Mouse (Mus musculus): ENCODE results near the gene Kcnk7. TPM values are rescaled to one million over a fixed set of nuclear protein-coding genes. Genes with fewer than 3 reads are reported as not detected.

Kcnk7 gene
- total RNA-seq, 1 experiment: 0.67 TPM

- DNase-seq (ENCODE audit: low read depth, low spot score): no peak
- in situ Hi-C loops (cut with MboI; ENCODE audit: low sequenced_read_pairs in 2 of 2, unreplicated experiment in 2 of 2): no loop called here
- Histone ChIP-seq H3K9me3 (ENCODE audit: control insufficient read depth, insufficient read depth, low read depth, low read length) (no peaks in the 10 kb centered on the region), H3K4me3 (ENCODE audit: insufficient read depth in 1 of 2, low read depth in 1 of 2, low read length in 2 of 2, poor library complexity in 1 of 2, severe bottlenecking in 1 of 2) (peak overlapping the region; percentile 42 to 57; a peak in 3 of 4 replicates), H3K36me3 (ENCODE audit: control insufficient read depth, insufficient read depth, low read length, poor library complexity, severe bottlenecking) (no peaks in the 10 kb centered on the region; the same call in 1 of the 2 replicates), H3K27ac (ENCODE audit: insufficient read depth, low read depth, low read length, poor library complexity, severe bottlenecking) (no peak overlapping the region), H3K4me1 (ENCODE audit: control insufficient read depth in 2 of 2, insufficient read depth in 2 of 2, low read length in 2 of 2, poor library complexity in 1 of 2) (peaks cover 2 to 5% of the 10 kb centered on the region in 2 experiments; a peak in 2 of 4 replicates), H3K9ac (ENCODE audit: insufficient read depth, low read depth, low read length, poor library complexity, severe bottlenecking) (no peak overlapping the region)
- no peak for TF ChIP-seq CHD2 (IDR thresholded peaks at IDR 0.05; ENCODE audit: low read depth, low read length)
- no peak for TF ChIP-seq MAFK (IDR thresholded peaks at IDR 0.05; ENCODE audit: insufficient read depth, low read depth, low read length)
- TF ChIP-seq ZNF384 (IDR thresholded peaks at IDR 0.05; ENCODE audit: low read depth, low read length): no peak
- no peak for TF ChIP-seq ZC3H11A (IDR thresholded peaks at IDR 0.05; ENCODE audit: borderline replicate concordance, low read depth, low read length)
- TF ChIP-seq HCFC1 (IDR thresholded peaks at IDR 0.05; ENCODE audit: borderline replicate concordance, insufficient read depth, low read length): no peak
Observed at GRCm38 (mm10) chr19:5715793-5716688, 11.9 kb downstream of the Kcnk7 start.

GRCm38 (mm10) chr19:5716955-5717354, 12.8 kb downstream of the Kcnk7 start:
- peaks cover 2 to 7% of the 10 kb centered on the region in 2 experiments; a peak in 2 of 4 replicates for H3K4me1 ChIP-seq (ENCODE audit: control insufficient read depth in 2 of 2, insufficient read depth in 2 of 2, low read length in 2 of 2, poor library complexity in 1 of 2)
- in situ Hi-C loops (cut with MboI; ENCODE audit: low sequenced_read_pairs in 2 of 2, unreplicated experiment in 2 of 2): no loop called here
- no peak for TF ChIP-seq CHD2 (IDR thresholded peaks at IDR 0.05; ENCODE audit: low read depth, low read length)
- no peak for TF ChIP-seq ZC3H11A (IDR thresholded peaks at IDR 0.05; ENCODE audit: borderline replicate concordance, low read depth, low read length)
- no peak for TF ChIP-seq MAFK (IDR thresholded peaks at IDR 0.05; ENCODE audit: insufficient read depth, low read depth, low read length)
- TF ChIP-seq HCFC1 (IDR thresholded peaks at IDR 0.05; ENCODE audit: borderline replicate concordance, insufficient read depth, low read length): no peak
- no peaks in the 10 kb centered on the region for H3K9me3 ChIP-seq (ENCODE audit: control insufficient read depth, insufficient read depth, low read depth, low read length)
- H3K36me3 ChIP-seq (ENCODE audit: control insufficient read depth, insufficient read depth, low read length, poor library complexity, severe bottlenecking): peaks cover 3% of the 10 kb centered on the region; the same call in 1 of the 2 replicates
- DNase-seq (ENCODE audit: low read depth, low spot score): no peak
- H3K9ac ChIP-seq (ENCODE audit: insufficient read depth, low read depth, low read length, poor library complexity, severe bottlenecking): no peak overlapping the region
- no peak overlapping the region for H3K4me3 ChIP-seq (ENCODE audit: insufficient read depth in 1 of 2, low read depth in 1 of 2, low read length in 2 of 2, poor library complexity in 1 of 2, severe bottlenecking in 1 of 2)
- H3K27ac ChIP-seq (ENCODE audit: insufficient read depth, low read depth, low read length, poor library complexity, severe bottlenecking): no peak overlapping the region

- H3K4me3 ChIP-seq (ENCODE audit: insufficient read depth in 1 of 2, low read depth in 1 of 2, low read length in 2 of 2, poor library complexity in 1 of 2, severe bottlenecking in 1 of 2): no peak overlapping the region
- peaks cover 3% of the 10 kb centered on the region; the same call in 1 of the 2 replicates for H3K36me3 ChIP-seq (ENCODE audit: control insufficient read depth, insufficient read depth, low read length, poor library complexity, severe bottlenecking)
- H3K4me1 ChIP-seq (ENCODE audit: control insufficient read depth in 2 of 2, insufficient read depth in 2 of 2, low read length in 2 of 2, poor library complexity in 1 of 2): peaks cover 2 to 13% of the 10 kb centered on the region in 2 experiments; a peak in 2 of 4 replicates
- no peak for DNase-seq (ENCODE audit: low read depth, low spot score)
- H3K27ac ChIP-seq (ENCODE audit: insufficient read depth, low read depth, low read length, poor library complexity, severe bottlenecking): peak overlapping the region; percentile 9; the same call in 1 of the 2 replicates
- no peak for TF ChIP-seq MAFK (IDR thresholded peaks at IDR 0.05; ENCODE audit: insufficient read depth, low read depth, low read length)
- no peak for TF ChIP-seq ZNF384 (IDR thresholded peaks at IDR 0.05; ENCODE audit: low read depth, low read length)
- no peak for TF ChIP-seq ZC3H11A (IDR thresholded peaks at IDR 0.05; ENCODE audit: borderline replicate concordance, low read depth, low read length)
- TF ChIP-seq CHD2 (IDR thresholded peaks at IDR 0.05; ENCODE audit: low read depth, low read length): no peak
- no peak for TF ChIP-seq HCFC1 (IDR thresholded peaks at IDR 0.05; ENCODE audit: borderline replicate concordance, insufficient read depth, low read length)
- H3K9me3 ChIP-seq (ENCODE audit: control insufficient read depth, insufficient read depth, low read depth, low read length): no peaks in the 10 kb centered on the region
- H3K9ac ChIP-seq (ENCODE audit: insufficient read depth, low read depth, low read length, poor library complexity, severe bottlenecking): no peak overlapping the region
- in situ Hi-C loops (cut with MboI; ENCODE audit: low sequenced_read_pairs in 2 of 2, unreplicated experiment in 2 of 2): no loop called here
Observed at GRCm38 (mm10) chr19:5721233-5721632, 17.1 kb downstream of the Kcnk7 start.

DNA sequence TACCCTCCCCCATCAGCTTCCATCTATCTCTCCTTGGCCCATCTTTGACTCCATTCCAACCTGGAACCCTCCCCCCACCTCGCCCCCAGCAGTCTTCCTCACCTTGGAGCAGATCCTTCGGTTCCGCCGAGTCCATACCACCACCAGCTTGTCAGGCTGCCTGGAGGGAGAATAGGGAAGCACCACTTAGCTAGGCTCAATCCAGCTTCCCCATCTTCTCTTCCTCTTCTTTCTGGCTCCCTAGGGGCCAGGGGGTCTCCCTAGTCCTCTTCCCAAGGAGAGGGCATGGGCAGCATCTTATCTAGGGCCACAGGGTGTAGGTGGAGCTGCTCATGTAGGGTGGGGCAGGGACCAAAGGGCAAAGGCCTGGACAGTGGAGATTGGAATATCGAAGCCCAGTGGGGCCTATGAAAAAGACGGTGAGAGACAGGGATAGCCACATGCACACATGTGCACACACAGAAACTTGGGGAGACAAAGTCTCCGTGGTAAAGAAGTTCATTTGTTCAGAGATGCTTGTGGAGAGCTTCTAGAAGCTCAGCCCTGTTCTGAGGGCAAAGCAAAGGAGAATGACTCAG, 18.8 kb downstream of the Kcnk7 start:
- H3K4me3 ChIP-seq (ENCODE audit: insufficient read depth in 1 of 2, low read depth in 1 of 2, low read length in 2 of 2, poor library complexity in 1 of 2, severe bottlenecking in 1 of 2): no peak overlapping the region
- H3K36me3 ChIP-seq (ENCODE audit: control insufficient read depth, insufficient read depth, low read length, poor library complexity, severe bottlenecking): peaks cover 3% of the 10 kb centered on the region; the same call in 1 of the 2 replicates
- H3K9me3 ChIP-seq (ENCODE audit: control insufficient read depth, insufficient read depth, low read depth, low read length): no peaks in the 10 kb centered on the region
- no peak for DNase-seq (ENCODE audit: low read depth, low spot score)
- H3K27ac ChIP-seq (ENCODE audit: insufficient read depth, low read depth, low read length, poor library complexity, severe bottlenecking): no peak overlapping the region
- H3K4me1 ChIP-seq (ENCODE audit: control insufficient read depth in 2 of 2, insufficient read depth in 2 of 2, low read length in 2 of 2, poor library complexity in 1 of 2): peaks cover 2 to 19% of the 10 kb centered on the region in 2 experiments; a peak in 2 of 4 replicates
- no peak overlapping the region for H3K9ac ChIP-seq (ENCODE audit: insufficient read depth, low read depth, low read length, poor library complexity, severe bottlenecking)
- TF ChIP-seq CHD2 (IDR thresholded peaks at IDR 0.05; ENCODE audit: low read depth, low read length) (no peak), HCFC1 (IDR thresholded peaks at IDR 0.05; ENCODE audit: borderline replicate concordance, insufficient read depth, low read length) (no peak), MAFK (IDR thresholded peaks at IDR 0.05; ENCODE audit: insufficient read depth, low read depth, low read length) (no peak), ZC3H11A (IDR thresholded peaks at IDR 0.05; ENCODE audit: borderline replicate concordance, low read depth, low read length) (no peak)
- in situ Hi-C loops (cut with MboI; ENCODE audit: low sequenced_read_pairs in 2 of 2, unreplicated experiment in 2 of 2): no loop called here
